Mouse (Mus musculus) kidney, embryonic 15.5 days (tissue): ENCODE results near the gene Bcan. TPM values are rescaled to one million over a fixed set of nuclear protein-coding genes. Genes with fewer than 3 reads are reported as not detected.

Experiments used
- ATAC-seq: fragments of 200-750 bp; cut with Nextera tagmentation; replicated peaks from 2 replicates; pipeline ENCODE4 v1.8.0; 2017; ENCODE audit warnings: moderate TSS enrichment; ENCODE audit not compliant: low FRiP score
- H3K27ac ChIP-seq: fragments of 300-500 bp; sonication (generic); 2 replicates; pipeline ENCODE4 v1.5.1; 2015; ENCODE audit warnings: mild to moderate bottlenecking, inconsistent platforms
- H3K27me3 ChIP-seq: fragments of 300-500 bp; sonication (generic); 2 replicates; pipeline ENCODE4 v1.6.1; 2015; ENCODE audit warnings: inconsistent platforms
- H3K36me3 ChIP-seq: fragments of 300-500 bp; sonication (generic); 2 replicates; pipeline ENCODE4 v1.6.1; 2015; ENCODE audit warnings: inconsistent platforms
- H3K4me1 ChIP-seq: fragments of 300-500 bp; sonication (generic); 2 replicates; pipeline ENCODE4 v1.6.1; 2015; ENCODE audit warnings: inconsistent platforms
- H3K4me2 ChIP-seq: fragments of 300-500 bp; sonication (generic); 2 replicates; pipeline ENCODE4 v1.6.1; 2015; ENCODE audit warnings: moderate library complexity, mild to moderate bottlenecking, inconsistent platforms
- H3K4me3 ChIP-seq: fragments of 300-500 bp; sonication (generic); replicated peaks from 2 replicates; pipeline ENCODE4 v1.5.1; 2015; ENCODE audit warnings: mild to moderate bottlenecking, inconsistent platforms
- H3K9ac ChIP-seq: fragments of 300-500 bp; sonication (generic); 2 replicates; pipeline ENCODE4 v1.6.1; 2015; ENCODE audit warnings: mild to moderate bottlenecking, inconsistent platforms
- H3K9me3 ChIP-seq: fragments of 300-500 bp; sonication (generic); replicated peaks from 2 replicates; pipeline ENCODE4 v1.6.1; 2016; ENCODE audit warnings: inconsistent platforms
- WGBS: fragments of 180-500 bp; shearing (Covaris S2); methylation state at CpG from one replicate; pipeline ENCODE4 v1.1.7; 2015; ENCODE audit warnings: mixed read lengths; 5-methylcytosine and 5-hydroxymethylcytosine counted together
- polyA plus RNA-seq: library from polyadenylated mRNA; unstranded; fragments of >200 nt; fragmentation: Nextera tagmentation; extraction: Ambion mirVana; gene quantifications from 2 replicates; pipeline ENCODE4 v1.2.1, GENCODE M21; 2015

Bcan gene
- polyA plus RNA-seq: 0.17 and 0.33 TPM in 2 replicates

DNA sequence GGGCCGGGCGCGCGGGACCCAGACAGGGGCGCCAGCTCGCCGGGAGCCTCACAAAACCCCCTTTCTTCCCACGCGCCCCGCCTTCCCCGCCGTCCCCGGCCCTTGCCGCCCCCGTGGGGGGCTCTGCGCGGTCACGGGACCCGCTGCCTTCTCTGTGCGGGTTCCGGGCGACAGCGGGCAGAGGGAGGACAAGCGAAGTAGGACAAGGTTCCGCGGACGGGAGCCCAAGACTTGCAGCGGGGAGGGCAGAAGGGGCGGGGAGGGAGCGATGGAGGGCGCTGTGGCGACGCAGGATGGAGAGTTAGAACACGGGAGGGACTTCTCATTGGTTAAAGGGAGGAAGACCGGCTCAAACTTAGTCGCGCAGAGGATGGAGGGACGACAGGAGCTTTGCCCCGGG is at the start of gene Bcan:
Bcan (minus strand) TSS at position 50 of the 400 bp plus-strand sequence.
- no peak for ATAC-seq
- Histone ChIP-seq H3K27ac (no peak within 1 kb of the TSS), H3K4me3 (peak within 1 kb of the TSS; percentile 41), H3K4me1 (peaks cover 30% of the 10 kb centered on the region), H3K27me3 (peaks cover 99% of the 10 kb centered on the region), H3K36me3 (no peaks in the 10 kb centered on the region), H3K9me3 (no peaks in the 10 kb centered on the region), H3K4me2 (peak within 1 kb of the TSS; percentile 65), H3K9ac (0 out of 2 replicates have a peak within 1 kb of the TSS, but pooled peaks have one; percentile 5)
- WGBS: under 1% methylated on average over 39 of the region's 39 CpGs

DNA sequence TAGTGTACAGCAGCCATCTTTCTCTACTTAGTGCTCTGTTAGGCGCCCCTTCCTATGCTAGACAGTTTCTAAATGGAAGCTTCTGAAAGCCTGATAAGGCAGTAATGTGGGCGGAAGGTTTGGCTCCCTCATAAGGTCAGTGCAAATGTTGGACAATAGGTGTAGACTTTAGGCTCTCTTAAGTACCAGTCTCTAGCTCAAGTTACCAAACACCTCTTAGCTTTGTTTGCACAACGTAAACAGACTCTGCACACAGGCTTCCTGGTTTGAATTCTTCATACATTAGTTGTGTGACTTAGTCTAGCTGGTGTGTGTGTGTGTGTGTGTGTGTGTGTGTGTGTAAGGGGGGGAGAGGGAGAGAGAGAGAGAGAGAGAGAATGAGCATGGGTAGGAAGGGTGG is 49.5 kb upstream of the Bcan start:
- no peak overlapping the region for H3K27ac ChIP-seq
- no peaks in the 10 kb centered on the region for H3K27me3 ChIP-seq
- H3K4me3 ChIP-seq: no peak overlapping the region
- no peaks in the 10 kb centered on the region for H3K9me3 ChIP-seq
- WGBS: 85% methylated on average over 3 of the region's 3 CpGs
- H3K36me3 ChIP-seq: peaks cover 74% of the 10 kb centered on the region
- H3K9ac ChIP-seq: no peak overlapping the region
- H3K4me2 ChIP-seq: no peak overlapping the region
- peaks cover 2% of the 10 kb centered on the region; the same call in 1 of the 2 replicates for H3K4me1 ChIP-seq
- ATAC-seq: no peak

DNA sequence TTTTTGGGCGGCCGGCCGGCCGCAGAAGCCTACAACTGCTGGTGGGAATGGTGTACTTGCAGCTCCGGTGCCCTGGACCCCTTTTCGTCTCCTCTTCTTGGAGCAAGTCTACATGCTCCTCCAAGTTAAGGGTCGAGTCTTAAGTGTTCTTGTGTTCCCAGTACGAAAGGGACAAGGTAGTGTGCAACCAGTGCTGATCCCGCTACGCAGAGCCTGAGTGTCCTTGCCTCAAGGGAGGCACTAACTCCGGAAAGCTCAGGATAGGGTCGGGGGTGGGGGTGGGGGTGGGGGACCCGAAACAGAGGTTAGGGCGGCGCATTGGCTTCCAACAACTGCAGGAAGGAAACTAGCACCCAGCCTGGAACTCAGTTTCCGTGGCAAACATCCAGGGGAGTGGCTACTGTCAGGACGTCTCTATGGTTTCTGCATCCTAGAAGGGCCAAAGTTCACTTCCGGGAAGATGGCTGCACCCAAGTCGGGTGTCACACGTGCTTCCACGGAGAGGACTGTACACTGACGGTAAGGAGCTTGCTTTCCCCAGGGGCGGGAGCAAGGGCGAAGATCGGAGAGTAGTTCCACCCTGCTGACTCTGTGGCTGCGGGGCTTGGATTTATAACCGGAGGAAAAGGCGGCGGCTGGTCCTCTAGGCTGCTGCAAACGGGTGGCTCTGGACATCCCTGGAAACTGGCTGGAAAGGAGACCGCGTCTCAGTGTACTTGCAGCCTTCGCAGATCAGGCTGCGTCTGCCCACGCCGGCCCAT is 42.8 kb upstream of the Bcan start, which contains the start of gene Gpatch4:
Gpatch4 (plus strand) TSS at position 448 of the 761 bp plus-strand sequence.
- Histone ChIP-seq H3K36me3 (peaks cover 13% of the 10 kb centered on the region; the same call in 1 of the 2 replicates), H3K27ac (peak within 1 kb of the TSS; percentile 63), H3K4me2 (peak within 1 kb of the TSS; percentile 72), H3K9me3 (no peaks in the 10 kb centered on the region), H3K9ac (peak within 1 kb of the TSS; percentile 68), H3K4me1 (peaks cover 12% of the 10 kb centered on the region), H3K27me3 (peaks cover 31% of the 10 kb centered on the region), H3K4me3 (peak within 1 kb of the TSS; percentile 87)
- 9% methylated on average over 36 of the region's 36 CpGs for WGBS
- ATAC-seq: peak; percentile 95

DNA sequence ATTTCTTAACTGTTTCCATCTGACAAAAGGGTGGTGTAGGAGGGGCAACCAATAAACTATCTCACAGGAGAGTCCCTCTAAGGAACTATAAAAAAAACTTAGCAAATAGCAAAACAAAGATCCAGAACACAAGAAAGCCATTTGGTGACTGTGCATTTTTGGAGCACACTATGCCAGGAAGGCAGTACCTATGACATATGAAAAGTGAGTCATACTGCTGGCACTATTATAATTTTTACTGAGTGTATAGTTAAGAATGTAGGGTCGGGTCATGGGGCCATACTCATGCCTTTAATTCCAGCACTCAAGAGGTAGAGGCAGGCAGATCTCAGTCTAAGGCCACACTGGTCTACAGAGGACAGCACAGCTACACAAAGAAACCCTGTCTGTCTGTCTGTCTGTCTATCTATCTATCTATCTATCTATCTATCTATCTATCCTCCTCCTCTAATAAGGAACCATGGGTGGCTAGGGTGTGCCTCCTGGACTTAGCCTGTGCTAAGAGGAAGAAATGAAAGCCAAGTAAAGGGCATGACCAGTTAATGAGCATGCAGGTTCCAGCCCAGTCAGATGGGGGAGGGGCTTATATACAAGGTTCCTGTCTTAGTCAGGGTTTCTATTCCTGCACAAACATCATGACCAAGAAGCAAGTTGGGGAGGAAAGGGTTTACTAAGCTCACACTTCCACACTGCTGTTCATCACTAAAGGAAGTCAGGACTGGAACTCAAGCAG is 35.7 kb upstream of the Bcan start:
- Histone ChIP-seq H3K4me1 (peaks cover 8% of the 10 kb centered on the region; the same call in 1 of the 2 replicates), H3K9ac (no peak overlapping the region), H3K36me3 (no peaks in the 10 kb centered on the region), H3K9me3 (no peaks in the 10 kb centered on the region), H3K4me2 (no peak overlapping the region), H3K4me3 (no peak overlapping the region), H3K27ac (no peak overlapping the region), H3K27me3 (peaks cover 70% of the 10 kb centered on the region)
- ATAC-seq: no peak
- WGBS: 59% methylated on average over 1 of the region's 1 CpGs

DNA sequence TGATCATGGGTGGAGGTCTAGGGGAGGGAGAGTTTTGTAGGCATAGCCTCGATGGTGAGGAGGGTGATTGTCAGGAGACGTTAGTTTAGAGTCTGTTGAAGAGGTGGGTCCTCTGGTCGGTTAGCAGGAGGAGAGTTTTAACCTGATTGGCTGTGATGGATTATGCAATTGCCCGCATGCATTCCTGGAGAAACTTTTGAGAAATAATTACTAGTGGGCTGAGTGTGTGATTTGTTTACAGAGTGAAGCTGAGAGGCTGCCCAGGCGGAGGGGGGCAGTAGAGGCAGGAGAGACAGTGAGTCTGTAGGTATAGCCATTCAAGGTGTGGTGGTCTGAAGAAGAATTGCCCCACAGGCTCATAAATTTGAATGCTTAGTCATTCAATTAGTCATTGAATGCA is 33.5 kb upstream of the Bcan start:
- Histone ChIP-seq H3K4me2 (no peak overlapping the region), H3K27me3 (peaks cover 68% of the 10 kb centered on the region), H3K4me1 (peaks cover 10% of the 10 kb centered on the region; the same call in 1 of the 2 replicates), H3K9ac (no peak overlapping the region), H3K9me3 (no peaks in the 10 kb centered on the region), H3K27ac (no peak overlapping the region), H3K36me3 (no peaks in the 10 kb centered on the region), H3K4me3 (no peak overlapping the region)
- no peak for ATAC-seq
- 70% methylated on average over 5 of the region's 5 CpGs for WGBS

DNA sequence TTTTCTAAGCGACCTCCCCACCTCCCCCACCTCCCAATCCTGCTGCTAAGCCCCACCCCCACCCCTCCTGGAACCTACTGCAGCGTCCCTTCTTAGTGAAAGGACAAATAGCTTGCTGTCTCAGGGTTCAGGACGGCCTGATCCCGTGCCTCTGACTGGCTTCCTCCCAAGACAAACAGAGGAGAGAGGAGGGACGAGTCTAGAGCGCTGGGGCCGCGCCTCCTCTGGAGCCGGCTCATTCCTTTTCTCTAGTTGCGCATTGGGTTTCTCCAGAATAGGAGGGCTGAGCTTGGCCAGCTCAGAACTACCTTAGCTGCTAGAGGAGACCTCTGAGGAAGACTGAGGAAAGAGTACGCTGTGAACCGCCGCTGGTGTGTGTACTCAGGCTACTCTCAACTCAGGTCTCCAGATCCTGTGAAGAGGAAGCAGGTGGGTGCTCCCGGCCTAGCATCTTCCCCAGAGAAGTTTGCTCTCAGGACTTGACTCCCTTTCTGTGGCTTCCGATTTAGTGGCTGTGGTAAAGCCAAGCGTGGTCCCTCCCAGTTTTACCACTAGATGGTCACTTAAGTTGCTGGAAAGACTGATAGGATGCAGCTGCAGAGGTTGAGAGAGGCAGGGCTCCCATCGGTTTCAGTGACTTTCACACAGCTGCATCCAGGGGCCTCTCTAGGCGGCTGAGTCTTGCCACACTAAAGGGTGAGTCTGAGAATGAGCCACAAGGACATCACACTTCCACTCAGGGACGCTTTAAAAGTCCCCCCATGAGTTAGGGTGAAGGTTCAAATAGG is 30.8 kb upstream of the Bcan start:
- peak overlapping the region; percentile 30; the same call in 1 of the 2 replicates for H3K4me2 ChIP-seq
- H3K9ac ChIP-seq: no peak overlapping the region
- WGBS: 10% methylated on average over 19 of the region's 19 CpGs
- H3K9me3 ChIP-seq: 0 out of 2 replicates have a peak, but pooled peaks cover 6% of the 10 kb centered on the region
- no peaks in the 10 kb centered on the region for H3K36me3 ChIP-seq
- no peak overlapping the region for H3K4me3 ChIP-seq
- H3K27ac ChIP-seq: no peak overlapping the region
- no peak for ATAC-seq
- H3K27me3 ChIP-seq: peaks cover 71% of the 10 kb centered on the region
- H3K4me1 ChIP-seq: peaks cover 10% of the 10 kb centered on the region; the same call in 1 of the 2 replicates

DNA sequence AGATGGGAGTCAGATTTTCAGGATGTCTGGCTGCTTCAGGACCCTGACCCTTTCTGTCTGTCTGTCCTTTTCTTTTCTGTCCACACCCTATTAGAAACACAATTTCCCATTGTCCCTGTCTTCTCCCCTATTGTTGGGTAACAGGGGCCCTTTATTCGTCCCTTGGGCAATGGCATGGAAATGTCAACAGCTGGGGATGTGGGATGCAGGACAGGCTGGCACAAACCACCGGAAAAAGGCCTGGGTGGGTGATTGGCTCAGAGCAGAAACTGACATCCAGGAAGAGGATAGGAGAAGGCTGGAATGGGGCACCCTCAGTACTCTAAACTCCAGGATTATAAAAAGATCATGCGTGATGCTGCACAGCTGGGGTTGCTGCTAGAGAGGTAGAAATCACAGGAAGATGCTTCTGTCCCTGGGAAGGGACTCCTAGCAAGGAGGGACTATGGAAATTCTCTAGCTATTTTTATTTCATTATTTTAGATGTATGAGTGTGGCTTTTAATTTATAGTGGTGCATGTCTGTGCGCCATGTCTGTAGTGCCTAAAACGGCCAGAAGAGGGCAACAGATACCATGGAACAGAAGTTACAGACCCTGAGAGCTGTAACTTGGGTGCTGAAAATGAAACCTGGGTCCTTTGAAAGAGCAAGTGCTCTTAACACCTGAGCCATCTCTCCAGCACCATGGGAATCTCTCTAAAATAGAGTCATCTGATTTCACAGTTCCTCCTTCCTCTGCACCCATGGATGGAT is 27.6 kb upstream of the Bcan start, which contains the start of gene Hapln2:
Hapln2 (minus strand) TSS at position 150 of the 753 bp plus-strand sequence.
- Histone ChIP-seq H3K9ac (no peak within 1 kb of the TSS), H3K4me2 (no peak within 1 kb of the TSS), H3K36me3 (no peaks in the 10 kb centered on the region), H3K27me3 (peaks cover 91% of the 10 kb centered on the region), H3K4me1 (peaks cover 25% of the 10 kb centered on the region), H3K4me3 (no peak within 1 kb of the TSS), H3K9me3 (0 out of 2 replicates have a peak, but pooled peaks cover 6% of the 10 kb centered on the region), H3K27ac (no peak within 1 kb of the TSS)
- WGBS: 51% methylated on average over 5 of the region's 5 CpGs
- ATAC-seq: no peak

DNA sequence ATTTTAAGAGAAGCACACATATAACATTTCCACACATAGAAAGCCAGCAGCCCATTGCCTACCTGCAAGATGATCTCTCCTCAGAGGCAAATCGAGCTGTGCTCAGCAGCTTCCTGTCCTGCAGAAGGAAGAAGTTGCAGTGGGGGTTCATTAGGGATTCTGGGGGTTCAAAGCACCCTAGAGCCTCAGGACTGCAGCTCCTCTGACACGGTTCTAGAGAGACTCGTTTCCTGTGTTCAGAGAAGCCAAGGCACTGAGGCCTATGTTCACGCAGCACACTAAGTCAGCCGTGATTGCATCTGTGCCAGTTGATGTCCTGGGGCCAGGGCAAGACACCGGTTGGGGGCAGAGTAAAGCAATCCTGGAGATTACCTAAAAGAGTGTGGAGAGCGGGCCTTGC is 26.8 kb upstream of the Bcan start:
- no peak for ATAC-seq
- Histone ChIP-seq H3K27me3 (peaks cover 91% of the 10 kb centered on the region), H3K4me1 (peaks cover 30% of the 10 kb centered on the region), H3K36me3 (no peaks in the 10 kb centered on the region), H3K9ac (no peak overlapping the region), H3K4me3 (no peak overlapping the region), H3K9me3 (0 out of 2 replicates have a peak, but pooled peaks cover 6% of the 10 kb centered on the region), H3K27ac (no peak overlapping the region), H3K4me2 (no peak overlapping the region)
- WGBS: 57% methylated on average over 7 of the region's 7 CpGs

DNA sequence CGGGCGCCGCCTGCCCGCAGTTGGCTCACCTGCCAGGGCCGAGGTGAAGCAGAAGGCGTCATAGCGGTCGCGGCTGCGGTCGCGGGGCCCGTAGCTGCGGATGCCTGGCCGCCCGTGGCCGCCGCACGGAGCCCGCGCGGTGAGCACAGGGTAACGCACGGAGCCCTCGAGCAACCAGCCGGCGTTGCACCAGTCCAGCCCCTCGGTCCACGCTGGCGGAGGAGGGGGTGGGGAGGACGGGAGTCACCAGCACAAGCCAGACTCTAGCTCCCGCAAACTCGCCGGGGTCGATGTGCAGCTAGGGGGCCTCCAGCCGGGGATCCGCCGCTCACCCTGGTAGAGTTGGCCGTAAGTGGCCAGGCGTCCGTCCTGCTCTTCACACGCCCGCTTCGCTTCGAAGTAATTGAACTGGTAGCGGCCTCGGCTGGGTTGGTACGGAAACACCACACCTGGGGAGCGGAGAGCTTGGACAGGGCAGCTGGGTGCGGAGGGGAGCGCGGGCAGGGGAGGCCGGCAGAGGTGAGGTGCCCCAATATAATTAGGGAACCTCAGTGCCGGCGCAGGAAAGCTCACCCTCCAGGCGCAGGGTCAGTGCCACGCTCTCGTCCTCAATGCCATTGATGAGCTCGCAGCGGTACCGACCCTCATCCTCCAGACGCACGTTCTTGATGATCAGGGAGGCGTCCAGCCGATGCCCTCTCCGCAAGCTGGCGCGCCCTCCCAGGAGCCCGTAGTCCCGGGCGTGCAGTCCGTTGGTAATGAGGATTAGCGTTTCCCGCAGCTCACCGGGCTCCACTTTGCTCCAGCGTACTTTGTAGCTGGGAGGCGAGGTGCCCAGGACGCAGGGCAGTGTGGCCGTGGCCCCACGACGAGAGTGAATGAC is 23.4 kb upstream of the Bcan start:
- Histone ChIP-seq H3K27ac (no peak overlapping the region), H3K36me3 (no peaks in the 10 kb centered on the region), H3K4me1 (peaks cover 20% of the 10 kb centered on the region), H3K4me3 (peak overlapping the region; percentile 58), H3K27me3 (peaks cover 90% of the 10 kb centered on the region), H3K9ac (peak overlapping the region; percentile 46), H3K9me3 (0 out of 2 replicates have a peak, but pooled peaks cover 6% of the 10 kb centered on the region), H3K4me2 (peak overlapping the region; percentile 99)
- peak; percentile 79 for ATAC-seq
- WGBS: under 1% methylated on average over 81 of the region's 81 CpGs
